Mouse (Mus musculus): ENCODE data around the gene Lrrc46.

DNA sequence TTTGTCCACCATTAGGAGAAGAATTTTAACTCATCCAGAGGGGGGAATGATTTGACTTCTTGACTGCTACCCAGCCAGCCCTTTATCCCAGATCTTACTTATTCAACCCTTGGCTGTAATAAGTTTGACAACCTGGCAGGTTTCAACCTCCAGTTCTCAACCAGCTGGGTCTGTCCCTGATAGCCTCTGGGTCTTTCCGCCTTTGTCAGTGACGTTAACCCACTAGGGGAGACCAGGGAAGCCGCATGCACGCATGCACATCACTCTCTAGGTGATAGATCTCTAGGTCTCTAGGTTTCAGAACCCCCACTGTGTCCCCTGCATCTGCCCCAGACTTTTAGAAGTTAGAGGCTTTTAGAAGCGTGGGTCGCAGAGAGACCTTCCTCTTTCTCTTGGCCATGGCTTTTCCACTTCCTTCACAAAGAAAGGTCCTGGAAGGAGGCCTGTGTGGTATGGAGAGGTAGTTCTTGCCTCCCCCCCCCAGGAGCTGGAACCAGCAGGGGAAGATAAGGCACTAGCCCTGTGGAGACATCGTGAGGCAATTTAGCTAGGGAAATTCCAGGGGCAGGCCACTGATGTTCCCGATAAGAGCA lies 31.9 kb downstream of the Lrrc46 start:
- no peak for TF ChIP-seq POLR2A (IDR thresholded peaks at IDR 0.05; ENCODE audit: control insufficient read depth, extremely low read depth, insufficient read depth, low read length, poor library complexity)
- no peak for TF ChIP-seq CTCF (IDR thresholded peaks at IDR 0.05; ENCODE audit: borderline replicate concordance, control insufficient read depth, extremely low read depth, insufficient read depth, low read length, poor library complexity)

Data from thymus, adult 2 months (tissue).